Mouse (Mus musculus) mouse embryonic stem cell (cell line): ENCODE results near the gene Hoxc5.

Experiments used
- in situ Hi-C, 2 experiments: fragments of 300-500 bp; cut with MboI; formaldehyde crosslinking; loops; 1 replicate in 1 of 2; 3 replicates in 1 of 2; pipeline ENCODE4 v1.14.3; 2019 to 2020; ENCODE audit warnings: low sequenced_read_pairs in 2 of 2, low pct_unique_long_range_greater_than_20kb in 1 of 2, mixed read lengths in 1 of 2; ENCODE audit not compliant: unreplicated experiment in 1 of 2

Hoxc5 gene

GRCm38 (mm10) chr15:102962492-102962891 lies 4.8 kb upstream of the Hoxc5 start:
- in situ Hi-C loops = loop anchor here in 1 of 2 experiments (10.0 kb wide), 1 partner anchor 208 kb away; no protein-coding TSS in a partner anchor

GRCm38 (mm10) chr15:102963259-102963658 lies 4.0 kb upstream of the Hoxc5 start:
- in situ Hi-C loops = loop anchor here in 1 of 2 experiments (10.0 kb wide), 1 partner anchor 208 kb away; no protein-coding TSS in a partner anchor

GRCm38 (mm10) chr15:102963671-102964640 lies 3.3 kb upstream of the Hoxc5 start:
- in situ Hi-C loops = loop anchor here in 1 of 2 experiments (10.0 kb wide), 1 partner anchor 209 kb away; no protein-coding TSS in a partner anchor

- in situ Hi-C loops = loop anchor here in 1 of 2 experiments (10.0 kb wide), 1 partner anchor 210 kb away; no protein-coding TSS in a partner anchor
Measured at GRCm38 (mm10) chr15:102965003-102965891, 2.0 kb upstream of the Hoxc5 start.

GRCm38 (mm10) chr15:102965892-102966775 lies 1.1 kb upstream of the Hoxc5 start:
- in situ Hi-C loops = loop anchor here in 1 of 2 experiments (10.0 kb wide), 1 partner anchor 211 kb away; no protein-coding TSS in a partner anchor

- in situ Hi-C loops = loop anchor here in 1 of 2 experiments (10.0 kb wide), 1 partner anchor 212 kb away; no protein-coding TSS in a partner anchor
Measured at GRCm38 (mm10) chr15:102966776-102967311, 399 bp upstream of the Hoxc5 start, which contains the start of gene Hoxc10. Hoxc10 (plus strand) TSS chr15:102966796.

GRCm38 (mm10) chr15:102967511-102968397 lies 511 bp downstream of the Hoxc5 start:
- in situ Hi-C loops = loop anchor here in 1 of 2 experiments (10.0 kb wide), 1 partner anchor 213 kb away; no protein-coding TSS in a partner anchor

GRCm38 (mm10) chr15:102969296-102969695 lies 2.1 kb downstream of the Hoxc5 start:
- in situ Hi-C loops = loop anchor here in 1 of 2 experiments (10.0 kb wide), 1 partner anchor 214 kb away; no protein-coding TSS in a partner anchor

GRCm38 (mm10) chr15:102970740-102971139 lies 3.5 kb downstream of the Hoxc5 start:
- in situ Hi-C loops = no loop called here

GRCm38 (mm10) chr15:102972254-102972653 lies 5.0 kb downstream of the Hoxc5 start:
- in situ Hi-C loops = no loop called here

- in situ Hi-C loops = no loop called here
Measured at GRCm38 (mm10) chr15:102972753-102973152, 5.5 kb downstream of the Hoxc5 start.

- in situ Hi-C loops = no loop called here
Measured at GRCm38 (mm10) chr15:102975034-102975433, 7.8 kb downstream of the Hoxc5 start.

GRCm38 (mm10) chr15:102975688-102976111 lies 8.5 kb downstream of the Hoxc5 start:
- in situ Hi-C loops = no loop called here

GRCm38 (mm10) chr15:102976171-102976570 lies 8.9 kb downstream of the Hoxc5 start, which contains the start of gene Hoxc9:
Hoxc9 (plus strand) TSS chr15:102976439.
- in situ Hi-C loops = no loop called here

- in situ Hi-C loops = no loop called here
Measured at GRCm38 (mm10) chr15:102976631-102977422, 9.6 kb downstream of the Hoxc5 start.
